Mouse (Mus musculus) intestine, embryonic 14.5 days (tissue): ENCODE results near the gene Zfp668. TPM values are rescaled to one million over a fixed set of nuclear protein-coding genes. Genes with fewer than 3 reads are reported as not detected.

ENCODE experiments used
- ATAC-seq: fragments of 200-750 bp; cut with Nextera tagmentation; replicated peaks from 2 replicates; pipeline ENCODE4 v1.8.0; 2017; ENCODE audit warnings: low read depth, moderate number of reproducible peaks, moderate TSS enrichment, moderate library complexity; ENCODE audit not compliant: low FRiP score, low TSS enrichment
- DNase-seq: peaks from one replicate; pipeline ENCODE4 v3.0.0-alpha.2; 2018; ENCODE audit warnings: low spot score
- H3K27ac ChIP-seq: fragments of 300-500 bp; sonication (generic); 2 replicates; pipeline ENCODE4 v1.5.1; 2014; ENCODE audit warnings: low read depth, mild to moderate bottlenecking, control low read depth
- H3K27me3 ChIP-seq: fragments of 300-500 bp; sonication (generic); replicated peaks from 2 replicates; pipeline ENCODE4 v1.6.1; 2014; ENCODE audit warnings: low read length, control low read depth; ENCODE audit not compliant: control insufficient read depth, insufficient read depth
- H3K36me3 ChIP-seq: fragments of 300-500 bp; sonication (generic); 2 replicates; pipeline ENCODE4 v1.6.1; 2014; ENCODE audit warnings: low read length, control low read depth; ENCODE audit not compliant: control insufficient read depth, insufficient read depth
- H3K4me1 ChIP-seq: fragments of 300-500 bp; sonication (generic); replicated peaks from 2 replicates; pipeline ENCODE4 v1.6.1; 2014; ENCODE audit warnings: low read length, control low read depth, mixed read lengths; ENCODE audit not compliant: control insufficient read depth, insufficient read depth
- H3K4me2 ChIP-seq: fragments of 300-500 bp; sonication (generic); 2 replicates; pipeline ENCODE4 v1.6.1; 2014; ENCODE audit warnings: low read length
- H3K4me3 ChIP-seq: fragments of 300-500 bp; sonication (generic); 2 replicates; pipeline ENCODE4 v1.5.1; 2014; ENCODE audit warnings: low read depth, low read length, control low read depth, mixed read lengths
- H3K9ac ChIP-seq: fragments of 300-500 bp; sonication (generic); 2 replicates; pipeline ENCODE4 v1.6.1; 2014; ENCODE audit warnings: mild to moderate bottlenecking, low read length
- H3K9me3 ChIP-seq: fragments of 300-500 bp; sonication (generic); 2 replicates; pipeline ENCODE4 v1.6.1; 2016; ENCODE audit warnings: low read length, control low read depth; ENCODE audit not compliant: control insufficient read depth
- WGBS: fragments of 180-500 bp; shearing (Covaris S2); extraction: QIAGEN DNeasy Blood & Tissue Kit; methylation state at CpG from one replicate; pipeline ENCODE4 v1.1.7; 2014; 5-methylcytosine and 5-hydroxymethylcytosine counted together
- polyA plus RNA-seq: library from polyadenylated mRNA; unstranded; fragments of >200 nt; fragmentation: Nextera tagmentation; extraction: Ambion mirVana; gene quantifications from 2 replicates; pipeline ENCODE4 v1.2.1, GENCODE M21; 2014

The Zfp668 gene
- 15.7 and 17.2 TPM in 2 replicates for polyA plus RNA-seq

DNA sequence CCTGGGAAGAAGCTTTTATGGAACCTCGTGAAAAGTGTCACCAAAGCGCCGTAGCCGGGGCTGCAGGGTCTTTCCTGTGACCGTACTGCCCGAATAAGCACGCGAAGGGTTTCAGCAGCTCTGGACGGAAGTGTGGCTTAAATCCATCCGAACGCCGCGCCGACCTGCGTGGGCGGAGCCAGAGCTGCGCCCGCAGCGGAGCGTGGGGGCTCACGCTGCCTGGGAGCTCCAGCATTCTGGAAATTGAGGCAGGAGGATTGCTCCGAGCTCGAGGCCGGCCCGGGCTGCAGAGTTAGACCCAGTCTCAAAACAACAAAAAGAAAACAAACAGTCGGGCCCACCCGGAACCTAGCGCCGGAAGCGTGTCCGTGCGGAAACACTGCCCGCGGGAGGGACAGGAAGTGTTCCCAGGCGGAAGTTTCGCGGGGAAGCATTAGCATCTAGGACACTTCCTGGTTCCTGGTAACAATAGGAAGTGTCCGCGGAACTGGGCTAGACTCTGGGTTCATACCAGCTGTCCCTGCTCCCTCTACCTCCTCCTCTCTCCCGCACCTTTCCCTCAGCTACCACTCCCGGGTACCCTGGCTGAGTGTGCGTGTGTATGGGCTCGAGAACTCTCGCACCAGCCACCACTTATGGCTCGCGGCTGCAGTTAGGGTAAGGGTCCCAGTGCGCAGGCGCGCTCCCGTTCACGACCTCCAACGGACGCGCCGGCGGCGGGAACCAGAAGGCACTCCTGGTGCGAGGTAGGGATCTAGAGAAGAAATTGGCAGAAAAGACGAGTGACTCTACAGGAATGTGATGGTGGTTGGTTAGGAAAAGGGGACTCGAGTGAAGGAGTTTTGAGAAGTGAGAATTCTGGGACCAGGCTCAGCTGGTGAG lies at the start of gene Zfp668:
Gene Zfp668, minus strand, starts transcription at position 362 of the 882 bp plus-strand sequence.
- H3K9me3 ChIP-seq = no peaks in the 10 kb centered on the region
- ATAC-seq (peak; percentile 73), DNase-seq (peak; percentile 97)
- peaks cover 46% of the 10 kb centered on the region for H3K36me3 ChIP-seq
- H3K27ac ChIP-seq = peak within 1 kb of the TSS; percentile 99
- under 1% methylated on average over 60 of the region's 60 CpGs for WGBS
- peak within 1 kb of the TSS; percentile 96 for H3K4me3 ChIP-seq
- peak within 1 kb of the TSS; percentile 79 for H3K4me2 ChIP-seq
- H3K9ac ChIP-seq = peak within 1 kb of the TSS; percentile 98
- H3K4me1 ChIP-seq = peaks cover 18% of the 10 kb centered on the region
- no peaks in the 10 kb centered on the region for H3K27me3 ChIP-seq

DNA sequence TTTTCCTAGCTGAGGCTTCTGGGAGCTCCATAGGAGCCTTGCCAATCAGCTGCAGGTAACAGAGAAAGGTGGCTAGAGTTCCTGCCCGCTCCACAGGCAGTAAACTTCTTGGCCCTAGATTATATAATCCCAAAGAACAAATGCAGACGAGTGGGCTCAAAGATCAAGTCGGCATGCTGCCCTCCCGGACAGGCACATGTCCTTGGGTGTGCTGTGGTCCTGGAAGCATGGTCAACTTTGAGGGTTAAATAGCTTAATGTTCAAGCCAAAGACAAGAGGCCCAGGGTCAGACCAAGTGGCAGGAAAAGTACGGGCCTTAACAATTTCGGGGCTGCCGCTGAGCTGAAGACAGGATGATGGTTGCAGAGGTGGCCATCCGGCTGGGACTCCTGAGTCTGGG lies 49.4 kb upstream of the Zfp668 start:
- Histone ChIP-seq H3K4me3 (no peak overlapping the region), H3K27me3 (peaks cover 6% of the 10 kb centered on the region; the same call in 1 of the 2 replicates), H3K36me3 (peaks cover 47% of the 10 kb centered on the region), H3K9ac (no peak overlapping the region), H3K4me2 (no peak overlapping the region), H3K27ac (peak overlapping the region; percentile 73), H3K4me1 (no peaks in the 10 kb centered on the region; the same call in 1 of the 2 replicates), H3K9me3 (no peaks in the 10 kb centered on the region)
- DNase-seq (no peak), ATAC-seq (no peak)
- WGBS = 77% methylated on average over 8 of the region's 8 CpGs

DNA sequence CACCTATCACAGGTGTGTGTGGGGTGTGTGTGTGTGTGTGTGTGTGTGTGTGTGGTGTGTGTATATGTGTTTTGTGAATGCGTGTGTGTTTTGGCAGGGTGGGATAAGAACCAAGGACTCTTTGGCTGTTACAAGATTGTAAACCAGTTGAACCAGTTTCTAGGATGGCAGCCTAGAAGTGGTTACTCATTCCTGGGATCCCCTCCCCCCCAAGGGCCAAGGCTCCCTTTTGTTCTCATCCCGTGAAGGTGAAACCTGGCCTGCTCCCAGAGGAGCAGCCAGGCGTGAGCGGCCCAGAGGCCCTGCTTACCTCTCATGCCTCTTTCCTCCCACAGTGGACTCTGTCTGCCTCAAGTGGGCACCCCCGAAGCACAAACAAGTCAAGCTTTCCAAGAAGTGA lies 48.6 kb upstream of the Zfp668 start:
- 55% methylated on average over 5 of the region's 5 CpGs for WGBS
- H3K4me2 ChIP-seq = no peak overlapping the region

DNA sequence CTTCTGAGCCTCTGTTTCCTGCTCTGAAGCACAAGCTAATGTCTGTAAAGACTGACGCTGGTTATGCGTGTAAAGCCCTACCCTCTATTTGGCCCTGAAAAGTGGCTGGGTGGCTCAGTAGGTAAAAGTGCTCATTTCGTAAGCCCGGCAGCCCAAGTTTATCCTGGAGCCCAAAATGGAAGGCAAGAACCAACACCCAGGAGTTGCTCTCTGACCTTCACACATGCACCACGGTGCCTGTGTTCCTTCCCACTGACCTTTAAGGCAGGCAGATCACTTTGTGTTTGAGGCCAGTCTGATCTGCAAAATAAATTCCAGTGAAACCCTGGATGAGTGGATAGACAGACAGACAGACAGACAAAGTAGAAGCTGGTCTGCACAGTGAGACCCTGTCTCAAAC lies 47.1 kb upstream of the Zfp668 start:
- H3K9ac ChIP-seq = no peak overlapping the region
- ATAC-seq = no peak
- H3K36me3 ChIP-seq = peaks cover 53% of the 10 kb centered on the region
- H3K9me3 ChIP-seq = no peaks in the 10 kb centered on the region
- H3K4me2 ChIP-seq = no peak overlapping the region
- no peaks in the 10 kb centered on the region; the same call in 1 of the 2 replicates for H3K4me1 ChIP-seq
- no peak overlapping the region for H3K4me3 ChIP-seq
- WGBS = 91% methylated on average over 5 of the region's 5 CpGs
- DNase-seq = no peak
- H3K27ac ChIP-seq = no peak overlapping the region
- no peaks in the 10 kb centered on the region for H3K27me3 ChIP-seq

More for the DNA sequence above, 48.6 kb upstream of the Zfp668 start:
- Histone ChIP-seq H3K9ac (no peak overlapping the region), H3K27me3 (peaks cover 4% of the 10 kb centered on the region; the same call in 1 of the 2 replicates), H3K4me3 (no peak overlapping the region), H3K9me3 (no peaks in the 10 kb centered on the region), H3K27ac (peak overlapping the region; percentile 73), H3K36me3 (peaks cover 53% of the 10 kb centered on the region), H3K4me1 (no peaks in the 10 kb centered on the region; the same call in 1 of the 2 replicates)
- DNase-seq (peak; percentile 76), ATAC-seq (peak; percentile 71)

DNA sequence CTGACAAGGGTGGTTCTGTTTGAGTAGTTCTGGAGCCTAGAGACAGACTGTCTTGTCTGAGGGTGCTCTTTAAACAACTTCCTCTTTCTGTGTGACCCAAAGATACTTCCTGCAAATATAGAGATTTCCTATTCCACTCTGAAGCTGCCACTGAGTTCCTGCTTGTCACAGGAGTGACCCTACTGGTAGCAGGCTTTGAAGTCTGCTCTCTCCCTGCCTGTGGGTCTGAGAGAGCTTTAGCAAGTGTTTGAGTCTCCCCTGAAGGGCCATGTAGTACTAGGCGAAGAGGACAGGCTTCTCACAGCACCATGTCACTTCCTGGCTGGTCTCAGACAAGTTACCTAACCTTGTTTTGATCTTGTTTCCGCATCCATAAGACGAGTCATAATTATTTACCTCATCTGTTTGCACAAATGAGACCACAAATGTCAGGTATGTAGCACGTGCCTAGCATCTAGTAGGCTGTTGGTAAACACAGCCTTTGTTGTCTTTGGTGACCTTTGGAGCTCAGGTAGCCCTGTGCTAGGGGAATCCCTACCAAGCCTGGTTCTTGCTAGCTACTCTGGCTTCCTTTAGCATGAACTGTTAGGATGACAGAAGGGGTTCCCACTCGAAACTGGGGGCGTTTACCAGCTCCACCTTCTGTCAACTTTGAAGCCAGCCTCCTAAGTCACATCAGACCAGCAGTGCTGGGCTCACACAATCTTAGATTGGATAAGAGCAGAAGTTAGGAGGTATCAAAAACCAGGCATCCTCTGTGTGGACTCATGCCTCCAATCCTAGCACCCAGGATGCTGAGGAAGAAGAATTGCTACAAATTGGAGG lies 46.0 kb upstream of the Zfp668 start:
- ATAC-seq = no peak
- no peaks in the 10 kb centered on the region for H3K9me3 ChIP-seq
- no peaks in the 10 kb centered on the region for H3K27me3 ChIP-seq
- peaks cover 53% of the 10 kb centered on the region for H3K36me3 ChIP-seq
- H3K4me2 ChIP-seq = no peak overlapping the region
- H3K4me1 ChIP-seq = no peaks in the 10 kb centered on the region; the same call in 1 of the 2 replicates
- no peak for DNase-seq
- no peak overlapping the region for H3K4me3 ChIP-seq
- 0 out of 2 replicates have a peak overlapping the region, but pooled peaks have one; percentile 22 for H3K27ac ChIP-seq
- no peak overlapping the region for H3K9ac ChIP-seq
- 70% methylated on average over 6 of the region's 6 CpGs for WGBS

DNA sequence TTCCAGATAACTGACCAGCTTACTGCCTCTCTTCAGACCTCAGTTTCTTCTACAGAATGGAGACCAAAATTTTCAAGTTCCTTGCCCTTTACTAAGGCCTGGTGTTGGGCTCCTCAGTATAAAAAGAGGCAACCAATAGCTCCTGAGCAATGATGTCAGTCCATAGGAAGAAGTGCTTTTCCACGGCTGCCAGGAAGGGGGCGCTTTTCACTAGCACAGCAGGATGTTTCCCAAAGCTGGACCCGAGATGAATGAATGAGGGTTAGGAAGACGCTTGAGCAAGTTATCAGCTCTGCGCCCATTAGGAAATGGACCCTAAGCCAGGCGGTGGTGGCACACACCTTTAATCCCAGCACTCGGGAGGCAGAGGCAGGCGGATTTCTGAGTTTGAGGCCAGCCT lies 44.9 kb upstream of the Zfp668 start:
- no peak overlapping the region for H3K4me2 ChIP-seq
- ATAC-seq (no peak), DNase-seq (no peak)
- H3K4me3 ChIP-seq = no peak overlapping the region
- 68% methylated on average over 8 of the region's 8 CpGs for WGBS
- no peaks in the 10 kb centered on the region for H3K27me3 ChIP-seq
- no peak overlapping the region for H3K27ac ChIP-seq
- H3K36me3 ChIP-seq = peaks cover 60% of the 10 kb centered on the region
- H3K4me1 ChIP-seq = no peaks in the 10 kb centered on the region; the same call in 1 of the 2 replicates
- H3K9ac ChIP-seq = no peak overlapping the region
- H3K9me3 ChIP-seq = no peaks in the 10 kb centered on the region

DNA sequence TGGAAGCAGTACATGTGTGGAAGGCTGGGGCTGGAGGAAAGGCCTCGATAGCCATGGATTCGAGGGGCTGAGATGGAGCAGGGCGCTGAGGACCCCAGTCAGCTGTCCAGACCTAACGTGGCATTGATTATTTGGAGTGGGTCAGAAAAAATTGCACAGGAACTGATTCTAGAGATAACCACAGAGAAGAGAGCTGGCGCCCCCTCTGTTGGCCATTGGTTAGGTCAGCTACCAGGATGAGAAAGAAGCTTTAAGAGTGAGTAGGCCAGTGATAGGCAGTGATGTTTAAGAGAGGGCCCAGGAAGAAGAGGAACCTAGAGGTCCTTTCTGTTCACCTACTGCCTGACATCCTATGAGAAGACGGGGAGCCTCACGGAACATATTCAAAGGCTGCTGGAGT lies 42.7 kb upstream of the Zfp668 start:
- no peak overlapping the region for H3K4me2 ChIP-seq
- H3K27me3 ChIP-seq = no peaks in the 10 kb centered on the region
- peaks cover 56% of the 10 kb centered on the region for H3K36me3 ChIP-seq
- ATAC-seq (no peak), DNase-seq (no peak)
- H3K4me3 ChIP-seq = no peak overlapping the region
- H3K9me3 ChIP-seq = no peaks in the 10 kb centered on the region
- H3K9ac ChIP-seq = no peak overlapping the region
- H3K4me1 ChIP-seq = no peaks in the 10 kb centered on the region
- 74% methylated on average over 7 of the region's 7 CpGs for WGBS
- no peak overlapping the region for H3K27ac ChIP-seq

DNA sequence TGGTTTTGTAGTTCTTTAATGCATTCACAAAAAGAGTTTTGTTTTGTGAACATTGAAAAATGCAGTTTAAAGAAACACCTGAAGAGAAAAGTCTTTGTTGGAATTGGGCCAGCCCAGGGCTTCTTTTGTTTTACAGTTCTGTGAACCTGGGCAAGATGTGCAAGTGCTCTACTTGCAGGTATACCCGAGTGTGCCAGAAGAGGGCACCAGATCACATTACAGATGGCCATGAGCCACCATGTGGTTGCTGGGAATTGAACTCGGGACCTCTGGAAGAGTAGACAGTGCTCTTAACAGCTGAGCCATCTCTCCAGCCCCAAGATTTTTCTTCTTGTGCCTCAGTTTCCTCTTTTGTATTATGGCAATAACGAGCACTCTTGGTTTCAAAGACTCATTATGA lies 41.6 kb upstream of the Zfp668 start:
- ATAC-seq (no peak), DNase-seq (no peak)
- Histone ChIP-seq H3K4me2 (no peak overlapping the region), H3K9me3 (no peaks in the 10 kb centered on the region), H3K4me1 (peaks cover 1% of the 10 kb centered on the region), H3K36me3 (peaks cover 46% of the 10 kb centered on the region), H3K9ac (no peak overlapping the region), H3K27me3 (no peaks in the 10 kb centered on the region), H3K27ac (no peak overlapping the region), H3K4me3 (no peak overlapping the region)
- 54% methylated on average over 3 of the region's 3 CpGs for WGBS
